Mouse (Mus musculus) G1E-ER4 (cell line): Measurements from ENCODE around the gene Timm8a2. TPM values are rescaled to one million over a fixed set of nuclear protein-coding genes. Genes with fewer than 3 reads are reported as not detected.

Experiments used
- GATA1 ChIP-seq: IDR thresholded peaks from one replicate; pipeline ENCODE4 v1.8.0; 2012; ENCODE audit warnings: low read length, inconsistent platforms
- polyA plus RNA-seq: library from polyadenylated mRNA; stranded (reverse); fragments of >175 nt; gene quantifications from 2 replicates; pipeline ENCODE4 v1.2.3, GENCODE M21; 2012

Gene Timm8a2
- 0.09 TPM in 1 of 2 replicates, not detected in the other for polyA plus RNA-seq

GRCm38 (mm10) chr14:122034451-122034850 lies at the start of gene Timm8a2:
Timm8a2 (plus strand) TSS chr14:122034674.
- TF ChIP-seq GATA1 = no peak

- no peak for TF ChIP-seq GATA1
Measured at GRCm38 (mm10) chr14:121985477-121985876, 49.0 kb upstream of the Timm8a2 start.

GRCm38 (mm10) chr14:121986028-121986427 lies 48.4 kb upstream of the Timm8a2 start:
- no peak for TF ChIP-seq GATA1

- TF ChIP-seq GATA1 = no peak
Measured at GRCm38 (mm10) chr14:121987287-121987686, 47.2 kb upstream of the Timm8a2 start.

GRCm38 (mm10) chr14:121987691-121988090 lies 46.8 kb upstream of the Timm8a2 start:
- no peak for TF ChIP-seq GATA1

GRCm38 (mm10) chr14:121989331-121989730 lies 45.1 kb upstream of the Timm8a2 start:
- no peak for TF ChIP-seq GATA1

- TF ChIP-seq GATA1 = no peak
Measured at GRCm38 (mm10) chr14:121989869-121990268, 44.6 kb upstream of the Timm8a2 start.

GRCm38 (mm10) chr14:121990897-121991296 lies 43.6 kb upstream of the Timm8a2 start:
- TF ChIP-seq GATA1 = no peak

GRCm38 (mm10) chr14:121991921-121992320 lies 42.6 kb upstream of the Timm8a2 start:
- no peak for TF ChIP-seq GATA1

GRCm38 (mm10) chr14:121992395-121993280 lies 41.8 kb upstream of the Timm8a2 start:
- TF ChIP-seq GATA1 = no peak

- no peak for TF ChIP-seq GATA1
Measured at GRCm38 (mm10) chr14:121993616-121994015, 40.9 kb upstream of the Timm8a2 start.

- TF ChIP-seq GATA1 = no peak
Measured at GRCm38 (mm10) chr14:121994171-121994700, 40.2 kb upstream of the Timm8a2 start.

GRCm38 (mm10) chr14:121994846-121995556 lies 39.5 kb upstream of the Timm8a2 start:
- no peak for TF ChIP-seq GATA1

GRCm38 (mm10) chr14:121995557-121995870 lies 39.0 kb upstream of the Timm8a2 start:
- no peak for TF ChIP-seq GATA1

- TF ChIP-seq GATA1 = no peak
Measured at GRCm38 (mm10) chr14:121996786-121997185, 37.7 kb upstream of the Timm8a2 start.

GRCm38 (mm10) chr14:121999455-121999854 lies 35.0 kb upstream of the Timm8a2 start:
- TF ChIP-seq GATA1 = no peak
